Mouse (Mus musculus) liver, postnatal 0 days (tissue): ENCODE results near the gene B3gnt2. TPM values are rescaled to one million over a fixed set of nuclear protein-coding genes. Genes with fewer than 3 reads are reported as not detected.
A peak's percentile ranks its signal among the peaks of the same experiment; 100 is the strongest.

Experiments used
- ATAC-seq: fragments of 200-750 bp; cut with Nextera tagmentation; 2 replicates; pipeline ENCODE4 v1.8.0; 2017; ENCODE audit warnings: mild to moderate bottlenecking, moderate library complexity
- DNase-seq: peaks from one replicate; pipeline ENCODE4 v3.0.0-alpha.2; 2016
- H3K27ac ChIP-seq: fragments of 300-500 bp; sonication (generic); 2 replicates; pipeline ENCODE4 v1.5.1; 2014; ENCODE audit warnings: antibody characterized with exemption, moderate library complexity, mild to moderate bottlenecking, low read depth
- H3K27me3 ChIP-seq: fragments of 300-500 bp; sonication (generic); 2 replicates; pipeline ENCODE4 v1.6.1; 2014; ENCODE audit warnings: low read length, control low read depth, mixed read lengths; ENCODE audit not compliant: insufficient read depth
- H3K36me3 ChIP-seq: fragments of 300-500 bp; sonication (generic); replicated peaks from 2 replicates; pipeline ENCODE4 v1.6.1; 2014; ENCODE audit warnings: mild to moderate bottlenecking, control low read depth, low read length, moderate library complexity, mixed read lengths; ENCODE audit not compliant: insufficient read depth
- H3K4me1 ChIP-seq: fragments of 300-500 bp; sonication (generic); 2 replicates; pipeline ENCODE4 v1.6.1; 2014; ENCODE audit warnings: antibody characterized with exemption, mild to moderate bottlenecking, control low read depth; ENCODE audit not compliant: insufficient read depth
- H3K4me2 ChIP-seq: fragments of 300-500 bp; sonication (generic); 2 replicates; pipeline ENCODE4 v1.6.1; 2014; ENCODE audit warnings: low read depth, mild to moderate bottlenecking, low read length, moderate library complexity, mixed read lengths
- H3K4me3 ChIP-seq: fragments of 300-500 bp; sonication (generic); 2 replicates; pipeline ENCODE4 v1.5.1; 2014; ENCODE audit warnings: low read depth, low read length
- H3K9ac ChIP-seq: fragments of 300-500 bp; sonication (generic); replicated peaks from 2 replicates; pipeline ENCODE4 v1.6.1; 2014; ENCODE audit warnings: mild to moderate bottlenecking, moderate library complexity
- H3K9me3 ChIP-seq: fragments of 300-500 bp; sonication (generic); 2 replicates; pipeline ENCODE4 v1.6.1; 2016; ENCODE audit warnings: mild to moderate bottlenecking, control low read depth, low read length, mixed read lengths
- CTCF ChIP-seq: sonication (generic); IDR thresholded peaks from 2 replicates; pipeline ENCODE4 v1.5.1; 2016; ENCODE audit warnings: antibody characterized with exemption, low read depth
- EP300 ChIP-seq: IDR thresholded peaks from 2 replicates; pipeline ENCODE4 v1.6.1; 2016; ENCODE audit warnings: antibody characterized with exemption, low read depth, mild to moderate bottlenecking
- WGBS: fragments of 180-500 bp; shearing (Covaris S2); extraction: QIAGEN DNeasy Blood & Tissue Kit; methylation state at CpG from one replicate; pipeline ENCODE4 v1.1.7; 2014; ENCODE audit not compliant: insufficient replicate concordance; 5-methylcytosine and 5-hydroxymethylcytosine counted together
- polyA plus RNA-seq: library from polyadenylated mRNA; unstranded; fragments of >200 nt; fragmentation: Nextera tagmentation; extraction: Ambion mirVana; gene quantifications from 2 replicates; pipeline ENCODE4 v1.2.1, GENCODE M21; 2015

The B3gnt2 gene
- polyA plus RNA-seq, 1 experiment from 2014 or later, result 10.0 TPM

GRCm38 (mm10) chr11:22747406-22747805, 113.4 kb downstream of the B3gnt2 start:
- no peak for ATAC-seq
- H3K4me2 ChIP-seq, result no peak overlapping the region
- H3K9me3 ChIP-seq, result peaks cover 5% of the 10 kb centered on the region
- no peaks in the 10 kb centered on the region for H3K4me1 ChIP-seq
- H3K9ac ChIP-seq, result no peak overlapping the region
- H3K27ac ChIP-seq, result no peak overlapping the region
- H3K36me3 ChIP-seq, result no peaks in the 10 kb centered on the region
- no peak overlapping the region for H3K4me3 ChIP-seq
- DNase-seq, result no peak
- WGBS, result 75% methylated on average over 7 of the region's 7 CpGs
- TF ChIP-seq CTCF (no peak), EP300 (no peak)
- H3K27me3 ChIP-seq, result no peaks in the 10 kb centered on the region

GRCm38 (mm10) chr11:22745356-22745755, 115.4 kb downstream of the B3gnt2 start:
- DNase-seq (no peak), ATAC-seq (no peak)
- Histone ChIP-seq H3K27ac (no peak overlapping the region), H3K4me1 (peaks cover 5% of the 10 kb centered on the region; the same call in 1 of the 2 replicates), H3K9me3 (peaks cover 5% of the 10 kb centered on the region), H3K4me3 (no peak overlapping the region), H3K4me2 (no peak overlapping the region), H3K27me3 (no peaks in the 10 kb centered on the region), H3K36me3 (no peaks in the 10 kb centered on the region), H3K9ac (no peak overlapping the region)
- no peak for TF ChIP-seq CTCF
- TF ChIP-seq EP300, result no peak

- DNase-seq (no peak), ATAC-seq (0 out of 2 replicates have a peak, but pooled peaks have one; percentile 15)
- Histone ChIP-seq H3K4me3 (no peak overlapping the region), H3K9me3 (peaks cover 5% of the 10 kb centered on the region), H3K27ac (no peak overlapping the region), H3K36me3 (no peaks in the 10 kb centered on the region), H3K9ac (no peak overlapping the region), H3K4me2 (no peak overlapping the region), H3K27me3 (no peaks in the 10 kb centered on the region), H3K4me1 (peaks cover 5% of the 10 kb centered on the region; the same call in 1 of the 2 replicates)
- WGBS, result 80% methylated on average over 5 of the region's 5 CpGs
- TF ChIP-seq EP300, result no peak
- TF ChIP-seq CTCF, result no peak
Observed at GRCm38 (mm10) chr11:22743561-22744269, 117.0 kb downstream of the B3gnt2 start.

GRCm38 (mm10) chr11:22741998-22742626, 118.6 kb downstream of the B3gnt2 start:
- H3K9ac ChIP-seq, result no peak overlapping the region
- no peaks in the 10 kb centered on the region for H3K27me3 ChIP-seq
- peaks cover 5% of the 10 kb centered on the region for H3K9me3 ChIP-seq
- no peak overlapping the region for H3K4me3 ChIP-seq
- H3K4me2 ChIP-seq, result no peak overlapping the region
- H3K27ac ChIP-seq, result no peak overlapping the region
- ATAC-seq, result no peak
- peaks cover 5% of the 10 kb centered on the region; the same call in 1 of the 2 replicates for H3K4me1 ChIP-seq
- TF ChIP-seq EP300 (no peak), CTCF (no peak)
- DNase-seq, result no peak
- H3K36me3 ChIP-seq, result no peaks in the 10 kb centered on the region
- 76% methylated on average over 7 of the region's 7 CpGs for WGBS

GRCm38 (mm10) chr11:22741436-22741835, 119.3 kb downstream of the B3gnt2 start:
- no peak overlapping the region for H3K9ac ChIP-seq
- no peak for ATAC-seq
- no peak for TF ChIP-seq EP300
- no peak for TF ChIP-seq CTCF
- no peak overlapping the region for H3K27ac ChIP-seq
- peaks cover 5% of the 10 kb centered on the region for H3K9me3 ChIP-seq
- H3K4me3 ChIP-seq, result no peak overlapping the region
- no peaks in the 10 kb centered on the region for H3K27me3 ChIP-seq
- no peak overlapping the region for H3K4me2 ChIP-seq
- 52% methylated on average over 3 of the region's 3 CpGs for WGBS
- no peaks in the 10 kb centered on the region for H3K36me3 ChIP-seq
- H3K4me1 ChIP-seq, result peaks cover 5% of the 10 kb centered on the region; the same call in 1 of the 2 replicates
- DNase-seq, result no peak

GRCm38 (mm10) chr11:22739497-22740288, 121.1 kb downstream of the B3gnt2 start:
- no peak overlapping the region for H3K9ac ChIP-seq
- no peak for TF ChIP-seq EP300
- TF ChIP-seq CTCF, result no peak
- no peaks in the 10 kb centered on the region for H3K27me3 ChIP-seq
- 55% methylated on average over 5 of the region's 5 CpGs for WGBS
- no peaks in the 10 kb centered on the region for H3K9me3 ChIP-seq
- no peak overlapping the region for H3K4me3 ChIP-seq
- DNase-seq (no peak), ATAC-seq (peak; percentile 70)
- H3K4me2 ChIP-seq, result no peak overlapping the region
- H3K36me3 ChIP-seq, result no peaks in the 10 kb centered on the region
- H3K27ac ChIP-seq, result no peak overlapping the region
- peaks cover 5% of the 10 kb centered on the region; the same call in 1 of the 2 replicates for H3K4me1 ChIP-seq
